Mouse (Mus musculus): ENCODE results near the gene Lca5. TPM values are rescaled to one million over a fixed set of nuclear protein-coding genes. Genes with fewer than 3 reads are reported as not detected.
A peak's percentile ranks its signal among the peaks of the same experiment; 100 is the strongest.

Lca5 gene
- polyA plus RNA-seq, 1 experiment from 2014 or later: 28.4 TPM

DNA sequence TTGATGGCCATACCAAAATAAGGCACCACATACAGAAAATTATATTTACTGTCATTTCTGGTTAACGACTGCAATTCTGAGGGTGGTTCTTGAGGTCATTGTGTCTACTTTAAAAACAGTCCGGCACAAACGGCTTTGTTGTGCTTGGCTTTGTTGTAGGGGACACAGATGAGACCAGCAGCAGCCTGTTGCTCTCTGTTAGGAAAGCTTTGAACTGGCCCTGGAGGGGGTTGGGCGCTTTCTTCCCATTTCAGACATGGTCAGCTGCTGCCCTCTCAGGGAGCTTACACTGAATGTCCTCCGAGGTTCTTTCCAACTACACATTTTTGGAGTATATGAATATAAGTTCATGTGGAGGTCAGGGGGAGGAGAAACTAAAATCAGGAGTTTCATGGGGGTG, 90.3 kb downstream of the Lca5 start:
- peak; percentile 87 for ATAC-seq (ENCODE audit: insufficient read depth)
- H3K27me3 ChIP-seq (ENCODE audit: insufficient read depth, low read length): no peaks in the 10 kb centered on the region
- no peak overlapping the region for H3K4me2 ChIP-seq
- H3K9ac ChIP-seq: no peak overlapping the region
- TF ChIP-seq CTCF (IDR thresholded peaks at IDR 0.05; ENCODE audit: low read depth): peak; percentile 56
- H3K4me1 ChIP-seq (ENCODE audit: insufficient read depth): peaks cover 22% of the 10 kb centered on the region
- 16% methylated on average over 5 of the region's 5 CpGs for WGBS
- peak; percentile 90 for DNase-seq
- H3K36me3 ChIP-seq (ENCODE audit: insufficient read depth): no peaks in the 10 kb centered on the region
- H3K4me3 ChIP-seq (ENCODE audit: low read depth, low read length): no peak overlapping the region
- H3K27ac ChIP-seq (ENCODE audit: low read depth): peak overlapping the region; percentile 88; the same call in 1 of the 2 replicates
- no peaks in the 10 kb centered on the region for H3K9me3 ChIP-seq (ENCODE audit: low read depth, low read length)

DNA sequence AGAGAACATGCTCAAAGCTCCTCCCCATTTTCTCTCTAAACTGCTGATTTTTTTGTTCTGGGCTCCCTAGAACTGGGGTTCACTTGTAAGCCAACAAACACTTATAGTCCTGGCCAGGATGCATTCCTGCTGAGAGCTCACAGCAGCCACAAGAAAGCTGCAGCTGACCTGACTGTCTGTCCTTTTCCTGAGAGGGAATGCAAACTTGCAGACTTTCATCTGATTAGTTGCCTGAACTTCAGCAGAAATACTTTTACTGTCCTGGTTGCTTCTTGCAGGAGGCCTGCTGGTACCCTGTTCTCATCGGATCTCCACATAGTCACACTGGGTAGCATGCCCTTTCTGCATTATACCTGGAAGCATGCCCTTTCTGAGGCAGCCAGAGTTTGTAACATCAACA, 91.0 kb downstream of the Lca5 start:
- H3K9ac ChIP-seq: no peak overlapping the region
- H3K9me3 ChIP-seq (ENCODE audit: low read depth, low read length): no peaks in the 10 kb centered on the region
- no peak overlapping the region for H3K4me2 ChIP-seq
- DNase-seq: peak; percentile 48
- 14% methylated on average over 1 of the region's 1 CpGs for WGBS
- H3K4me1 ChIP-seq (ENCODE audit: insufficient read depth): peaks cover 22% of the 10 kb centered on the region
- H3K27me3 ChIP-seq (ENCODE audit: insufficient read depth, low read length): no peaks in the 10 kb centered on the region
- ATAC-seq (ENCODE audit: insufficient read depth): peak; percentile 10; the same call in 1 of the 2 replicates
- peak overlapping the region; percentile 88 for H3K27ac ChIP-seq (ENCODE audit: low read depth)
- TF ChIP-seq CTCF (IDR thresholded peaks at IDR 0.05; ENCODE audit: low read depth): no peak
- H3K4me3 ChIP-seq (ENCODE audit: low read depth, low read length): no peak overlapping the region
- H3K36me3 ChIP-seq (ENCODE audit: insufficient read depth): no peaks in the 10 kb centered on the region

DNA sequence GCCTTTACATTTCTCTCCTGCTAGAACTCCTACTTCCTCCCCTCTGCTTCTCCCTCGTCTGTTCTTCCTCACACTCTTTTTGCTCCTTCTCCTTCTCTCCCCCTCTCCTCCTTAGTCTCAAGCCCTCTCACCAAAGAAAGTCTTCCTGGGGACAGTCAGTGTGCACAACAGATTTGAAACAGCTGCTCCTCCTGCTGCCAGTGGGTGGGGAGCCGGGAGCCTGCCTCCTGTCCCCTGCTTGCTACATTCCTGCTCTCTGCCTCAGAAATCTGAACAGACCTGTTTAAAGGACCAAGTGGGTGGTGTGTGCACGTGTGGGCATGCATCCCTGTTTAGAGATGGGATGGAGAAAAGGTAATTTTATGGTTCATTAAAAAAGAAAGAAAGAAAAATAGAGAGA, 91.4 kb downstream of the Lca5 start:
- Histone ChIP-seq H3K9ac (no peak overlapping the region), H3K27me3 (ENCODE audit: insufficient read depth, low read length) (no peaks in the 10 kb centered on the region), H3K36me3 (ENCODE audit: insufficient read depth) (no peaks in the 10 kb centered on the region), H3K4me3 (ENCODE audit: low read depth, low read length) (no peak overlapping the region), H3K4me2 (no peak overlapping the region), H3K27ac (ENCODE audit: low read depth) (peak overlapping the region; percentile 88), H3K9me3 (ENCODE audit: low read depth, low read length) (no peaks in the 10 kb centered on the region), H3K4me1 (ENCODE audit: insufficient read depth) (peaks cover 22% of the 10 kb centered on the region)
- WGBS: 3% methylated on average over 3 of the region's 3 CpGs
- DNase-seq (peak; percentile 72), ATAC-seq (ENCODE audit: insufficient read depth) (peak; percentile 69)
- peak; percentile 16; the same call in 1 of the 2 replicates for TF ChIP-seq CTCF (IDR thresholded peaks at IDR 0.05; ENCODE audit: low read depth)

DNA sequence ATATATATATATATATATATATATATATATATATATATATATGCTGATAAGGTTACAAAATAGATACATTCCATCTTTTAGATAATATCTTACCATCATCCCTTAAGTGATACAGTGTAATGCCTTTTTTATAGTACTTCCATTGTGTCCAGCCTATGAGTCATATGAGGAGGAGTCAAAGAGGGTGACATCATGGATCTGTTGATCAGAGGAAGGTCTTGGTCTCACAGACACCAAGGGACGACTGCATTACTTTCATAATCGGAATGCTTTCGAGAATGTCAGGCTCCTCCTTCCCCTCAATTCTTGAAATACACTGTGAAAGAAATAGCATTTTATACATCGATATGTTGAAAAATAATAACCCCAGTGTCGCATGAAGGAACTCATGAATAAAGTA, 93.4 kb downstream of the Lca5 start:
- no peak for DNase-seq
- no peak for TF ChIP-seq CTCF (IDR thresholded peaks at IDR 0.05; ENCODE audit: low read depth)
- no peak for ATAC-seq (ENCODE audit: insufficient read depth)
- H3K4me1 ChIP-seq (ENCODE audit: insufficient read depth): peaks cover 22% of the 10 kb centered on the region
- no peak overlapping the region for H3K27ac ChIP-seq (ENCODE audit: low read depth)
- H3K4me2 ChIP-seq: no peak overlapping the region
- H3K9ac ChIP-seq: no peak overlapping the region
- H3K9me3 ChIP-seq (ENCODE audit: low read depth, low read length): no peaks in the 10 kb centered on the region
- H3K4me3 ChIP-seq (ENCODE audit: low read depth, low read length): no peak overlapping the region
- WGBS: 92% methylated on average over 5 of the region's 5 CpGs
- H3K36me3 ChIP-seq (ENCODE audit: insufficient read depth): no peaks in the 10 kb centered on the region
- H3K27me3 ChIP-seq (ENCODE audit: insufficient read depth, low read length): no peaks in the 10 kb centered on the region

DNA sequence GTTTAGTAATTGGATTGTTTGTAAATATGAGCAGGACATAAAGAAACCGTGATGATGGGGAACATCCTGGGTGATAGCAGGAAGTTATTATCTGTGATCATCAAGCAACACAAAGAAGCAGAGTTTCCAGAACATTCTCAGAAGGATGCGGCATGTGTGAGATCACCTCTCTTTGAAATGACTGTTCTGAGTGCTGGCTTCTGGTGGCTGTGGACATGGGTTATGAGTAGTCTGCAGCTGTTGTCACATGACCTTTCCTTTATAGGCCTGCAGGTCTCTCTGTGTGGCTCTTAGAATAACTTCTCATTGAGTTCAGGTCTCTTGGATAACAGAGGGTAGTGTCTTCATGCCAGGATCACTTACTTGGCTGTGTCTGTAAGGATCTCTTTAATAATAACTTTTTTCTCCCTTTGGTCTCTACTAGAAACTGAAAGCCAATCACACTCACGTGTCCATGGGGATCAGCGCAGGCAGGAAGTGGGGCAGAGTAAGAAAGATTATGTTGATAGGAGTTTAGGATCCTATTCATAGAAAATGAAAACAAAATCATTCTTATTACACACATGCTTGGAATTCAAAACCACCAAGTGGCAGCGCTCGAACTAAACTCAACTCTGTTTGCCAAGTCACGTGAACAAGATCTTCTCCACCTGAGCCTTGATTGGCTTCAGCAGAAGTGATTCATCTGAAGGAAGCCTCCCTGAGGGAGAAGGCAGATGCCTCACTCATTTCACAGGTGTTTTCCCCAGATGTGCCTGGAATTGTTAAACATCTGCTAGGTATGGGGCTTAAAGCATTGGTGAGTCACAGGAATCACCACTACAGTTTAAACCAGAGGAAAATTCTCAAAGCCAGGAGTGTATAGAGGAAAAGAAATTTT, 98.2 kb downstream of the Lca5 start:
- ATAC-seq (ENCODE audit: insufficient read depth) (no peak), DNase-seq (no peak)
- Histone ChIP-seq H3K36me3 (ENCODE audit: insufficient read depth) (no peaks in the 10 kb centered on the region), H3K4me2 (no peak overlapping the region), H3K4me3 (ENCODE audit: low read depth, low read length) (no peak overlapping the region), H3K27ac (ENCODE audit: low read depth) (no peak overlapping the region), H3K4me1 (ENCODE audit: insufficient read depth) (no peaks in the 10 kb centered on the region), H3K9me3 (ENCODE audit: low read depth, low read length) (no peaks in the 10 kb centered on the region), H3K27me3 (ENCODE audit: insufficient read depth, low read length) (no peaks in the 10 kb centered on the region), H3K9ac (no peak overlapping the region)
- WGBS: 76% methylated on average over 7 of the region's 7 CpGs
- TF ChIP-seq CTCF (IDR thresholded peaks at IDR 0.05; ENCODE audit: low read depth): no peak

Other genes starting within 250 kb of the Lca5 start
- gene Sh3bgrl2, start 107.2 kb upstream of the Lca5 start, polyA plus RNA-seq (2014; fragmentation: Nextera tagmentation; extraction: Ambion mirVana): 56.7 and 59.4 TPM in 2 replicates